Mouse (Mus musculus): Measurements from ENCODE around the gene AI467606. TPM values are rescaled to one million over a fixed set of nuclear protein-coding genes. Genes with fewer than 3 reads are reported as not detected.

Gene AI467606
- polyA plus RNA-seq, 1 experiment from 2014 or later = 165 TPM

DNA sequence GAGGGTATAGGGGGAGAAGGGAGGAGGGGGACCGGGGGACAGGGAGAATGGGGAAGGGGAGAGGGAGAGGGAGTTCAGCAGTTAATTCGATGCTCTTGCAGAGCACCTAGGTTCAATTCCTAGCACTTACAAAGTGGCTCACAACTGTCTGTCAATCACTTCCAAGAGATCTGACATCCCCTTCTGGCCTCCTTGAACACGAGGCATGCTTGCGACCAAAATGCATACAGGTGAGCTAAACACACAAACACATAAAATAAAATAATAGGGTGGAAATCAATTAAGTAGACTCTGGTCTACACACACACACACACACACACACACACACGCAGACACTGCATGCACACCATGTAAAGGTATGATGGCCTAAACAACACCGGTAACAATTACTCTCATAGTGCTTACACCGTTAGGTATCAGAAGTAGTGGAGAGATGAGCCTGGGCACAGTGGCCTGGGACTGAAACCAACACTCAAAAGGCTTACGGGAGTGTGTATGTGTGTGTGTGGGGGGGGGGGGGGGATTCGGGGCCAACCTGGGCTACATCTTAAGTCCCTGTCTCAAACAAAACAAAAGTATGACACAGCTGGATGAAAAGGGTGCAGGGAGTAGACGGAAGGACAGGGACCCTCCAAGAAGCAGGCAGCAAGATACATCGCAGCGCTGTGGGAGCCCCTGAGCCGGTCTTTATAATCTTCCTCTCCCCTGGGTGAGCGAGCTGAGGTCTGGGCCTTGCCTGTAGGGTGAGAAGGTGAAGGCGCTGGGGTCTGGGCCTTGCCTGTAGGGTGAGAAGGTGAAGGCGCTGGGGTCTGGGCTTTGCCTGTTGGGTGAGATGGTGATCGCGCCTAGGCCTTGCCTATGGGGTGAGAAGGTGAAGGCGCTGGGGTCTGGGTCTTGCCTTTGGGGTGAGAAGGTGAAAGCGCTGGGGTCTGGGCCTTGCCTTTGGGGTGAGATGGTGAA lies 725 bp upstream of the AI467606 start:
- peak; percentile 36 for DNase-seq (ENCODE audit: low spot score)

- no peak for DNase-seq (ENCODE audit: low spot score)
These were observed 2.8 kb downstream of the AI467606 start for GRCm38 (mm10) chr7:127093914-127094313.

DNA sequence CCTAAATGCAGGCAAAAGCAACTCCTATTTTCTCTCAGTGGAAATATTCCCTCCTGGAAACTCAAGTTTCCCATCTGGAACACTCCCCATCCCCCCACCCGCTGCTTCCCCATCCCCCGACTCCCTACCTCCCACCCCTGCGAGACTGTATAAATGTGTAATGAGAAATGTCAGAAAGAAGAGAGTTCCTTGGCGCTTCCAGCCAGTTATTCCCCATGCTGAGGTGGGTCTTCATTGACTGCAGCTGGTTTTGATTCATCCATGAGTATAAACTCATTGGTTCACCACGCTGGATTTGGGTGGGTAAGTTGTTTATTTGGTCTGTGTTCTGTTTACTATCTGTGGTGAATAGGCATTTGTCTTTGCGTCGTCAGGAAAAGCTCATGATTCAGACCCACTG lies 5.3 kb downstream of the AI467606 start:
- DNase-seq (ENCODE audit: low spot score) = no peak

DNA sequence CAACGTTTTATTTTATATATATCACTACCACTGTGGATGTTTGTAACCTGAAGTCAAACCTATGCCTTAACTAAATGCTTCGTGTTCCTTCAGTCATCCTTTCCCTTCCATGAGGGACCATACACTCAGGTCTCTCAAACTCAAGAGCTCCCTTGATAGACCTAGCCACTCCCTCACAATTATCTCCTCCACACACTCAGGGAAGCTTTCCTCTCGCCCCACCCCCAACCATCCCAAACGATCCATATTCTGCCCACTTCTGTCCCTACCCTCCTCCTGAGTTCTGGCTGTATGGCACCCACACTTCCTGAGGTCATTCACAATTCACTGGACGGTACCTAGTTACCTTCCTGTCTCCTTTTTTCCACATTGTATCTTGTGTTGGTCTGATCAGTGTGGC lies 7.4 kb downstream of the AI467606 start:
- DNase-seq (ENCODE audit: low spot score) = no peak

GRCm38 (mm10) chr7:127098950-127099349 lies 7.8 kb downstream of the AI467606 start:
- no peak for DNase-seq (ENCODE audit: low spot score)

GRCm38 (mm10) chr7:127099528-127099927 lies 8.4 kb downstream of the AI467606 start:
- DNase-seq (ENCODE audit: low spot score) = no peak

GRCm38 (mm10) chr7:127101451-127102016 lies 10.4 kb downstream of the AI467606 start:
- peak; percentile 36 for DNase-seq (ENCODE audit: low spot score)

- DNase-seq (ENCODE audit: low spot score) = no peak
These were observed 11.0 kb downstream of the AI467606 start for GRCm38 (mm10) chr7:127102148-127102547.

DNA sequence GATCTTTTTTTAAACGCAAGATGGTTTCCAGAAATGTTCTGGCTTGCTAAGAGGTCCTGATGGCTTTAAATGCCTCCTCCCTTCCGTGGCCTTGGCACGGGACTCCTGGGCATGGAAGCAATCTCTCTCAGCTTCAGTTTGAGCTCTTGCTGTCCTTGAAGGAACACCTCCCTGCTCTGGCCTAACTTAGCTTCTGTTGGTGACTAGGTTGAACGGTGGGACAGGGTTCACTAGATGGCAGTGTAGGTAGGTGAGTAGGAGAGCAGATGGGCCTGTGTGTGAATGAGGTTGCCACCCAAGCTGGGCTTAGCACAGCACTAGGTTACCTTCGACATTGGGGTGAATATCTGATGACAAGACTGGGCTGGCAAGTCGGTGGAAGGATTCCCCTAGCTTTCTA lies 12.8 kb downstream of the AI467606 start:
- DNase-seq (ENCODE audit: low spot score) = peak; percentile 72

- DNase-seq (ENCODE audit: low spot score) = peak; percentile 95
These were observed 13.6 kb downstream of the AI467606 start for GRCm38 (mm10) chr7:127104560-127105332.

GRCm38 (mm10) chr7:127105551-127105950 lies 14.4 kb downstream of the AI467606 start:
- no peak for DNase-seq (ENCODE audit: low spot score)

DNA sequence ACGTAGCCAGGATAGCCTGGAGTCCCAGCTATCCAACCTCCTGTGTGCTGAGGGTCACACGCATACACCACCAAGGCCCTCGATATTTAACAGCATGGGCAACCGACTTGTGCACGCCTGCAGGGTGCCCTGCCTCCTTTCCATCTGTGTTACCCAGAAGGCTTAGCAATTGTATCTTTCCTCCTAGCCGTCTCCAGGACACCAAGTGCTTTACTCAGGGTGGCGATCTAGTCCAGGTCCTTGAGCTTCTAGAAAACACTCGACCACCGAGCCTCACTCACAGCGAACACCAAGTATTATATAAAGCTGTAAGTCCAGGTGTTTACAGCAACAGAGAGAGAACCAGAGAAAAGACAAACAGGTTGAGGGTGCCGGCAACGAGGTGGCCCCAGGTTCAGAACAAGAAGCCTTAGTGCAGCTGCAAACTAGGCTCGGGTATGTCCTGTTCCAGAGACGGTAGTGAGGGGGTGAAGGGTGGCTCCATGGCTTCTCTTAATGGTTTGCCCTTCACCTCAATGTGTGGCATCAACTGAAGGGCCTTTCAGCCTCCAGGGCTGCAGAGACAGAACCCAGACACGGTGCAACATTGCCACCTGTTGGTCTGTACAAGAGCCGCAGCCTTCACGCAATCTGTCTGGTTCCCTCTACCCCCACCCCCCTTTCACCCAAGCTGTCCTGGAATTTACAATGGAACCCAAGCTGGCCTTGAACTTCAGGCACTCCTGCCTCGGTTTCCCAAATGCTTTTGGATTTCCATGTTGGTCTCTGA lies 19.3 kb downstream of the AI467606 start:
- DNase-seq (ENCODE audit: low spot score) = peak; percentile 84

GRCm38 (mm10) chr7:127111461-127111860 lies 20.3 kb downstream of the AI467606 start:
- peak; percentile 78 for DNase-seq (ENCODE audit: low spot score)

DNA sequence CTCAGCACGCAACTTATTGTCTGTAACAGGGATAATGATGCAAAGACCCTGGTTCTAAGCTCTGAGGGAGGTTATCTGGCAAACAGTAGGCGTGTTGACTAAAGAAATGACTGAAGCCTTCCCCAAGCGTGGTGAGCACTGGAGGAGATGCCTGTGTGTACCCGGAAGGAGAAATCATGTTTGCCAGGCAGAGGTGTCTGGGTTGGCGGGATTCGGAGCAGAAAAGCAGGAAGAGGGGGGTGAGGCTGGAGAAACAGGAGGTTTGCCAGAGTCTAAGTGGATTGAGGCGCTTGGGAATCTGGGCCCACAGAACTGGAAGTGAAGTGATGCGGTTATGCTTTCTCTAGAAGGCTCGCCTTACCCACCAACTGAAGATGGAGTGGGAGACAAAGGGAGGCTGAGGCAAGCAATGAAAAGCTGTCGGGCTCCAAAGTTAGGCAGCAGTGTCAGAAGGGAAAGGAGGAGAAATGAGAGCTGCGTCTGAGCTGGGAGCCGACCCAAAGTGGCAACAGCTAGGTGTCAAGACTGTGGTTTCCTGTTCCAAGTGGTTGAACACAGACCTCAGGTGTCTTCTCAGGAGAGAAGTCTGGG lies 21.2 kb downstream of the AI467606 start:
- DNase-seq (ENCODE audit: low spot score) = no peak

- DNase-seq (ENCODE audit: low spot score) = peak; percentile 72
These were observed 21.9 kb downstream of the AI467606 start for GRCm38 (mm10) chr7:127112921-127113597.

DNA sequence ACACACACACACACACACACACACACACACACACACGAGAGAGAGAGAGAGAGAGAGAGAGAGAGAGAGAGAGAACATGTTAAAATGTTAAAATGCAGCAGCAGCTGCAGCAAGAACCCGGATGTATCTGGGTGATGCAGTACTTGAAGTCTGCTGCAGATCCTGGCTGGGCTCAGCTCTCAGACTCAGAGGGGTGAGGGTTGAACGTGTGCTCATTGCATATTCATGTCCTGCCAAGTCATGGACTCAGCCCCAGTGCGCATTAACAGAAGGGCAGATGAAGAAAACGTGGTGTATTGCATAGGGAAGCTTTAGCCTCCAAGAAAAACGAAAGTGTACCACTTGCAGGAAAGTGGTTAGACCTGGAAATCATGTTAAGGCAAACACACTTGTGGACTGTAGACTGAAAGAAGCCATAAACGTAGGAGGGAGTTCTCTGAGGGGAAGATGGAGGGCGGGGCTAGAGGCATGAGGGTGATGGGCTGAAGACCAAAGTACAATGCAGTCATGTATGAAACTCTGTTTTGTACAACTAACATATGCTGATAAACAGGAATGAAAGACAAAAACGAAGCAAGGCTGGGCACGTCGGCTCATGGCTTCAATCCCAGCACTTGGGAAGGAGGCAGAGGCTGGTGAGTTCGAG lies 22.6 kb downstream of the AI467606 start:
- DNase-seq (ENCODE audit: low spot score) = peak; percentile 72

DNA sequence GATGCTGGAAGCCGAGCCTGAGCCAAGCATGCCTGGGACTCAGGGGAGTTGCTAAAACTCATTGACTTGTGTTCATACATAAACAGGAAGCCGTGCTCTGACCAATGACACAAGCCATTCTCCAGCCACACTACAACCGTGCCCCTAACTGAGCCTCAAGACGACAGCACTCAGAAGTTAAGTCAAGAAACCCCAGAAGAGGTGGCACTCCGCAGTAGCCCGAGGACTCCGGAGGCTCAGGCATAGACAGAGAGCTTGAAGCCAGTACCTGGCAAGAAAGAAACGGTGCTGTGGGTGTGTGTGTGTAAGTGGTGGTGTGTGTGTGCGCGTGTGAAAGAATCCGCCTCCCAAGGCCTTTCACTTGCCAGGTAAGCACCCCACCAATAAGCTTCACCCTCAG lies 23.8 kb downstream of the AI467606 start:
- DNase-seq (ENCODE audit: low spot score) = no peak

DNA sequence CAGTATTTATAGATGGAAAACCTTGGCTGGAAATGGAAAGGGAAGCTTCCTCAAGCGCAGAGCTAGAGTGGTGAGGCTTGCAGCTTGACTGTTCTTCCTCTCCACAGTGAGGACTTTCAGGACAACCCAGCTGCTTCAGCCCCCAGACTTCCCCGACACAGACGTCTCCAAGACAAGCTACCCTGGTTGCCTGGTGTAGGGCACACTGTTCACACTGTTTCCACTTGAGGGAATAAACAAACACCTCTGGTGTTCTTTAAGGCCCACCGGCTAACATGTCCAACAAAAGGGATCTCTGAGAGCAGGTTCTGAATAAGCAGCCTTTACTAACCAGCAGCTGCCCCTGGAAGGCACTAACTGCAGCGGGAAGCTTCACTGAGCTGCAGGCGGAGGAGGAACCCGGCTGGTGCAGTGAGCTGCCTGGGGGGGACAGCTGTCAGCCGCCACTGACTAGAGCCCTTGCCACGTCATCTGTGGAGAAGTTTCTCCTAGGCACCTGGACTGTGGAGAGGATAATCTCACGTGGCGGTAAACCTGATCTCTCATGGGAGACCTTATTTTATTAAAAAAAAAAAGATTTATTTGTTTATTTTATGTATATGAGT lies 25.3 kb downstream of the AI467606 start:
- DNase-seq (ENCODE audit: low spot score) = no peak

GRCm38 (mm10) chr7:127117948-127118347 lies 26.8 kb downstream of the AI467606 start:
- DNase-seq (ENCODE audit: low spot score) = no peak

Measured in thymus, postnatal 0 days (tissue).